Mouse (Mus musculus) limb, embryonic 15.5 days (tissue): Measurements from ENCODE around the gene Jph4. TPM values are rescaled to one million over a fixed set of nuclear protein-coding genes. Genes with fewer than 3 reads are reported as not detected.

Source experiments
- ATAC-seq: fragments of 200-750 bp; cut with Nextera tagmentation; 2 replicates; pipeline ENCODE4 v1.8.0; 2017; ENCODE audit warnings: low read depth, moderate TSS enrichment; ENCODE audit not compliant: insufficient number of reproducible peaks, low FRiP score, low TSS enrichment
- H3K27ac ChIP-seq: fragments of 300-500 bp; sonication (generic); 2 replicates; pipeline ENCODE4 v1.5.1; 2015; ENCODE audit warnings: moderate library complexity, mild to moderate bottlenecking, inconsistent platforms
- H3K27me3 ChIP-seq: fragments of 300-500 bp; sonication (generic); 2 replicates; pipeline ENCODE4 v1.6.1; 2015; ENCODE audit warnings: inconsistent platforms
- H3K36me3 ChIP-seq: fragments of 300-500 bp; sonication (generic); 2 replicates; pipeline ENCODE4 v1.6.1; 2015; ENCODE audit warnings: inconsistent platforms
- H3K4me1 ChIP-seq: fragments of 300-500 bp; sonication (generic); 2 replicates; pipeline ENCODE4 v1.6.1; 2015; ENCODE audit warnings: inconsistent platforms
- H3K4me2 ChIP-seq: fragments of 300-500 bp; sonication (generic); 2 replicates; pipeline ENCODE4 v1.6.1; 2015; ENCODE audit warnings: mild to moderate bottlenecking, inconsistent platforms
- H3K4me3 ChIP-seq: fragments of 300-500 bp; sonication (generic); 2 replicates; pipeline ENCODE4 v1.5.1; 2015; ENCODE audit warnings: mild to moderate bottlenecking, inconsistent platforms
- H3K9ac ChIP-seq: fragments of 300-500 bp; sonication (generic); 2 replicates; pipeline ENCODE4 v1.6.1; 2015; ENCODE audit warnings: inconsistent platforms
- H3K9me3 ChIP-seq: fragments of 300-500 bp; sonication (generic); 2 replicates; pipeline ENCODE4 v1.6.1; 2016; ENCODE audit warnings: inconsistent platforms
- WGBS: fragments of 180-500 bp; shearing (Covaris S2); methylation state at CpG from one replicate; pipeline ENCODE4 v1.1.7; 2015; 5-methylcytosine and 5-hydroxymethylcytosine counted together
- polyA plus RNA-seq: library from polyadenylated mRNA; unstranded; fragments of >200 nt; fragmentation: Nextera tagmentation; extraction: Ambion mirVana; gene quantifications from 2 replicates; pipeline ENCODE4 v1.2.1, GENCODE M21; 2015

The Jph4 gene
- polyA plus RNA-seq, 1 experiment from 2014 or later, result 2.1 TPM

- WGBS, result 90% methylated on average over 12 of the region's 12 CpGs
- no peak overlapping the region for H3K4me3 ChIP-seq
- ATAC-seq, result no peak
- peaks cover 16% of the 10 kb centered on the region for H3K36me3 ChIP-seq
- no peak overlapping the region for H3K9ac ChIP-seq
- no peak overlapping the region for H3K27ac ChIP-seq
- H3K4me2 ChIP-seq, result no peak overlapping the region
- H3K27me3 ChIP-seq, result 0 out of 2 replicates have a peak, but pooled peaks cover 4% of the 10 kb centered on the region
- no peaks in the 10 kb centered on the region for H3K9me3 ChIP-seq
- H3K4me1 ChIP-seq, result peaks cover 42% of the 10 kb centered on the region
Observed at GRCm38 (mm10) chr14:55074416-55074815, 42.3 kb downstream of the Jph4 start.

DNA sequence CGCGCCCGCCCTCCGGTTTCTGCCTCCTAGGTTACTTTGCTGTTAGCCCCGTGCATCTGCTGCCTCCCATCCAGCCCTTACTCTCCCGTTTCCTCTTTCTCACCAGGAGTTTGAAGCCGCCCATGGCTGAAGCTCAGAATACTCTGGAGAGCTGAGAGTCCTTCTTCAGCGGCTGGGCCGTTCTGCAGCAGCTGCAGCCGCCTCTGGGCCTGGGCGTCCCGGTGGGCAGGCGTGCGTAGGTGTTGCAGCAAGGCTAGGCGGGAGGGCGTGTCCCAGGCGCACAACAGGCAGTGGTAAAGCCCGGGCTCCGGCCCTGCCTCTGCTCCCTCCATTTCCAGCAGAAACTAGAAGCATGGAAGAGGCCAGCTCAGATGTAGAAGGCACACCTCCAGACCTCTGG lies 45.0 kb downstream of the Jph4 start:
- peak overlapping the region; percentile 16 for H3K4me3 ChIP-seq
- H3K27ac ChIP-seq, result 0 out of 2 replicates have a peak overlapping the region, but pooled peaks have one; percentile 43
- peaks cover 24% of the 10 kb centered on the region for H3K4me1 ChIP-seq
- peaks cover 26% of the 10 kb centered on the region for H3K36me3 ChIP-seq
- H3K4me2 ChIP-seq, result peak overlapping the region; percentile 34
- 12% methylated on average over 19 of the region's 19 CpGs for WGBS
- H3K9me3 ChIP-seq, result no peaks in the 10 kb centered on the region
- 0 out of 2 replicates have a peak, but pooled peaks cover 4% of the 10 kb centered on the region for H3K27me3 ChIP-seq
- no peak for ATAC-seq
- peak overlapping the region; percentile 17; the same call in 1 of the 2 replicates for H3K9ac ChIP-seq

DNA sequence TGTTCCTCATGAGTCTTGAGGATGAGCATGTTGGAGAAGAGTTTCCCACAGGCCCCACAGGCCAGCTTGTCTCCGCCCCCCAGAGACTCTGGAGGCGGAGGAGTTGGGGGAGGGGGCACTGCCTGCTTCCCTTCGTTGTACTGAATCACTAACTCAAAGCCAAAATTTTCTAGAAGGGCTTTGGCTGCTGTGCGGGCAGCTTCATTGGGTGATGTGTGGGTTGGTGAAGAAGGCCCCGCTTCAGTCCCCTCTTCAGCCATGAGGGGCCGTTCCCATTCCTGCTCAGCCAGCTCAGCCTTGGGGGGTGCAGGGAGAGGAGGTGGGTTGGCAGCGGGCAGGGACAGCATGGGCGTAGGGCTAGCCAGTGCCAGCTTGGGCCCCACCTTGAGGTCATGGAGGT lies 50.7 kb downstream of the Jph4 start:
- peaks cover 30% of the 10 kb centered on the region for H3K36me3 ChIP-seq
- WGBS, result 85% methylated on average over 8 of the region's 8 CpGs
- no peaks in the 10 kb centered on the region for H3K9me3 ChIP-seq
- no peak for ATAC-seq
- H3K27ac ChIP-seq, result no peak overlapping the region
- H3K4me1 ChIP-seq, result peaks cover 27% of the 10 kb centered on the region
- H3K9ac ChIP-seq, result no peak overlapping the region
- no peak overlapping the region for H3K4me3 ChIP-seq
- H3K27me3 ChIP-seq, result no peaks in the 10 kb centered on the region; the same call in 1 of the 2 replicates
- H3K4me2 ChIP-seq, result no peak overlapping the region

GRCm38 (mm10) chr14:55065391-55065790 lies 51.3 kb downstream of the Jph4 start:
- peaks cover 30% of the 10 kb centered on the region for H3K36me3 ChIP-seq
- H3K9ac ChIP-seq, result no peak overlapping the region
- H3K4me2 ChIP-seq, result no peak overlapping the region
- H3K9me3 ChIP-seq, result no peaks in the 10 kb centered on the region
- peaks cover 32% of the 10 kb centered on the region for H3K4me1 ChIP-seq
- H3K4me3 ChIP-seq, result no peak overlapping the region
- H3K27ac ChIP-seq, result no peak overlapping the region
- no peak for ATAC-seq
- 75% methylated on average over 13 of the region's 13 CpGs for WGBS
- no peaks in the 10 kb centered on the region; the same call in 1 of the 2 replicates for H3K27me3 ChIP-seq

DNA sequence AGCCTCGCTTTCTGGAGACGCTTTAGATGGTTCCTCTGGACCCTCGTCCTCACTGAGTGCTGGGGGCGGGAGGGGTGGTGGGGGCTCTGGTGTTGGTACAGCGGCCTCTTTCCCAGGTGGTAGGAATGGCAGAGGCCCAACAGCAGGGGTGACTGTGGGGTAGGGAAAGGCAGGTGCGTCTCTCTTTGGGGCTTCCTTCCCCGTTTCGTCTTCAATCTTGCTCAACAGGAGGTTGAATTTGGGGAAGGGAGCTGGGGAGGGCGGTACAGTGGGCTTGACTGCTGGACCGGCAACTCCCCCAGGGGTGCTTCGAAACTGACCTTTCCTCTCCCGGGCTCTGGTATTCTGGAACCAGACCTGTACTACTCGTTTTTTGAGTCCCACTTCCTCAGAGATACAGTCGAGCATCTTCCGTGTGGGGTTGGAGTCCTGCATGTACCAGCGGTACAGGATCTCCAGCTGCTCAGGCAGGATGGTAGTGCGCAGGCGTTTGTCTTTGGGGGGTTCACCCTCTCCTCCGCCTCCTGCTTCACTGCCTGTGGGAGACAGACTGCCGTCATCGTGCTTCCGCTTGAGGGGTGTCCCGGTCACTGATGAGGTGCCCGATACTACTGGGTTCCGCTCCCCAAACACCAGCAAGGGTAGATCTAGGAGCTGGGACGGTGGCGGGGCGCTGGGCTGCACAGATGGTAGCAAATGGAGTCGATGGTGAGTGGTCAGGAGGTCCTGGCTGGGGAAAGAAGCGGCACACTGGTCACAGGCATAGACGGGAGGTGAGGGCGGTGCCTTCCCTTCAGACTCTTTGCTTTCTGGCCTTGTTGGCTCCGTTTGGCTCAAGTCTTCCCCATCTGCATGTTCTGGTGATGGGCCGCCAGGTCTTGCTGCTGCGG lies 52.0 kb downstream of the Jph4 start:
- Histone ChIP-seq H3K4me1 (peaks cover 32% of the 10 kb centered on the region), H3K9ac (no peak overlapping the region), H3K27ac (no peak overlapping the region), H3K4me2 (no peak overlapping the region), H3K4me3 (no peak overlapping the region), H3K9me3 (no peaks in the 10 kb centered on the region), H3K36me3 (peaks cover 27% of the 10 kb centered on the region), H3K27me3 (no peaks in the 10 kb centered on the region; the same call in 1 of the 2 replicates)
- no peak for ATAC-seq
- WGBS, result 74% methylated on average over 35 of the region's 35 CpGs

DNA sequence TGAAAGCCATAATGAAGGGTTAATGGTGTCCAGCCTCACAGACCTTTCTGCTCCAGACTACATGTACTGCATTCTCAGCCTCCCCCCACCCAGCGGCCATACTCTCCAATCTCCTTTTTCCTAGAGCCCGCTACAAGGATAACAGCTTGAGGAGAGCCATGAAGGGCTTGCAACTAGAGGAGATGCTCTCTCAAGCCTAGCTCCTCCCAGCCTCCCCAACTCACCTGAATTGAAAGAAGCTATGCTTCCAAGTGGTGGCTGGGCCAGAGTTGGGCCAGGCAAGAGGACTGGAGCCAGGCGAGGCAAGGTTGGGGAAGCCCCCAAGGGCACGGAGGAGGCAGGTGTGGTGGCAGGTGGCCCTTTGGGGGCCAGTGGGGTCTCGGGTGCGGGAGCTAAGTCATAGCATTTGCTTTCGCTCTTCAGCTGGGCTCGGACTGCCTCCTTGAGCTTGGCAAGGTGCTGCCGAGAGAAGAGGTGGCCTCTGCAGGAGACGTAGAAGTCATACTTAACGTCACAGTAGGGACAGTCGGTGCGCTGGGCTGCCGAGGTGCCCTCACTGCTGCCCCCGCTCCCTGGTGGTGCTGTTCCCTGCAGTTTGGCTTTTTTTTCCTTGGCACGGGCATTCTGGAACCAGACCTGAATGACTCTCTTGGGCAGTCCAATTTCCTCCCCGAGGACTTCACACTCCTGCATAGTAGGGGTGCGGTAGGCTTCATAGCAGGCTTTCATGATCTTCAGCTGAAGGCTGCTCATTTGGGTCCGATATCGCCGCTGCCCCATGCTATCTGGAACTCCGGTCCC lies 53.0 kb downstream of the Jph4 start:
- Histone ChIP-seq H3K27me3 (no peaks in the 10 kb centered on the region; the same call in 1 of the 2 replicates), H3K36me3 (peaks cover 23% of the 10 kb centered on the region), H3K9ac (no peak overlapping the region), H3K27ac (no peak overlapping the region), H3K4me1 (peaks cover 32% of the 10 kb centered on the region), H3K4me3 (no peak overlapping the region), H3K4me2 (no peak overlapping the region), H3K9me3 (no peaks in the 10 kb centered on the region)
- 85% methylated on average over 22 of the region's 22 CpGs for WGBS
- ATAC-seq, result no peak

DNA sequence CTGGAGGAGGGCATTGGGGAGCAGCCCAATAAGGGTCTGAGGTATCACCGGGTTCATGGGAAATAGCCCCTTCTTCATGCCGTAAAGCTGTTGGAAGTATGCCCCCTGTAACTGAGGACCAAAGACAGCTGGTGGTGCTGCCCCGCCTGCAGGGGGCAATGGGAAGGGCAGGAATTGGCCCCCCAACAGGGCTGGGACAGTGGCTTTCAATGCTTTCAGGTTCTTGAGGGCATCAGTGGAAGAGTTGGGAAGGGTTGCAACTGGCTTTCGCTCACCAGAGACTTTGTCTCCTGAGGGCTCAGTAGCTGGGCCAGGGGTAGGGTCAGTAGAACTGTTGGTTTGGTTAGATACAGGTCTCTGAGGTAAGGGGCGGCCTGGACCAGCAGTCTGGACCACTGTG lies 53.6 kb downstream of the Jph4 start:
- Histone ChIP-seq H3K27ac (no peak overlapping the region), H3K9ac (no peak overlapping the region), H3K4me3 (no peak overlapping the region), H3K36me3 (peaks cover 20% of the 10 kb centered on the region), H3K9me3 (no peaks in the 10 kb centered on the region), H3K27me3 (no peaks in the 10 kb centered on the region; the same call in 1 of the 2 replicates), H3K4me2 (peak overlapping the region; percentile 37; the same call in 1 of the 2 replicates), H3K4me1 (peaks cover 32% of the 10 kb centered on the region)
- WGBS, result 78% methylated on average over 5 of the region's 5 CpGs
- ATAC-seq, result no peak

GRCm38 (mm10) chr14:55062626-55063025 lies 54.1 kb downstream of the Jph4 start:
- Histone ChIP-seq H3K36me3 (peaks cover 20% of the 10 kb centered on the region), H3K4me2 (peak overlapping the region; percentile 37), H3K27me3 (no peaks in the 10 kb centered on the region; the same call in 1 of the 2 replicates), H3K4me1 (peaks cover 32% of the 10 kb centered on the region), H3K9me3 (no peaks in the 10 kb centered on the region), H3K9ac (no peak overlapping the region), H3K4me3 (peak overlapping the region; percentile 20), H3K27ac (no peak overlapping the region)
- no peak for ATAC-seq
- 9% methylated on average over 17 of the region's 17 CpGs for WGBS

DNA sequence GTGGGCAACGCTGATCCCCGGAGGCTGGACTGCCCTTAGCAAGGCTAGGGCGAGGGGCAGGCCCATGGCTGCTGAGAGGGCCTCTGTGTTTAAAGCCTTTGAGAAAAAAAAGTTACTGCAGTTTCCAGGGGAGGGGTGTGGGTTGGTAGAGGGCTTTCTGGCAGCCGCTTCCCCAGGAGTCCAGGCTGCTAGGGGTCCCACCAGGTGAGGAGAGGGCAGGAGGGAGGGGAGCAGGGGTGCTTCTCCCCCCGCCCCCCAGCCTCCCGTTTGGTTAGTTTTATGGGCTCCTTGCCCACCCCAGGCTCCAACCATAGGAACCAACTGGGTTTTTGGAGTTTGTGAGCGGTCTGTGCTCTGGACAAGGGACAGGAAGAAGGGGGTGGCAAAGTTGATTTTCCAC lies 54.9 kb downstream of the Jph4 start:
- no peak overlapping the region for H3K4me2 ChIP-seq
- WGBS, result 34% methylated on average over 7 of the region's 7 CpGs
- 0 out of 2 replicates have a peak overlapping the region, but pooled peaks have one; percentile 8 for H3K27ac ChIP-seq
- H3K9me3 ChIP-seq, result no peaks in the 10 kb centered on the region
- H3K4me3 ChIP-seq, result no peak overlapping the region
- peaks cover 32% of the 10 kb centered on the region for H3K4me1 ChIP-seq
- no peak overlapping the region for H3K9ac ChIP-seq
- ATAC-seq, result no peak
- H3K36me3 ChIP-seq, result peaks cover 16% of the 10 kb centered on the region
- H3K27me3 ChIP-seq, result no peaks in the 10 kb centered on the region; the same call in 1 of the 2 replicates

DNA sequence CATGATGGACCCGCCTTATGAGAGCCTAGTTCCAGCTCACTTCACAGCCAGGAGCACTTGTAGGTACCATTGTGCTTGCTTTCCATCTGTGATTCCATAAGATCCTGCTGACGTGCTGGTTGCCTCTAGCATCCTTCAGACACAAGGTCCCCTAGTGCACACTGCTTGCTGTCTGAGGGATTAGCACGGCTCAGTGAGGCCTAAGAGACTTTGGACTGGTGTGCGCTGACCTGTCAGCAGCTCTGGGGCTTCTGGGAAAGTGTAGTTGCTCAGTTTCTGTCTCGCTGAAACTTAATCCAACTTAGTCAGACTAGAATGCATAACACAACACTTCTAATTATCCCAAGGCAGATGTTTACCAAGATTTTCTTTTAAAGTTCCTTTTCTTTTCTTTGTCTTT lies 56.8 kb downstream of the Jph4 start:
- Histone ChIP-seq H3K27ac (no peak overlapping the region), H3K4me1 (peaks cover 30% of the 10 kb centered on the region), H3K9me3 (no peaks in the 10 kb centered on the region), H3K9ac (no peak overlapping the region), H3K4me3 (no peak overlapping the region), H3K36me3 (peaks cover 5% of the 10 kb centered on the region; the same call in 1 of the 2 replicates), H3K4me2 (no peak overlapping the region), H3K27me3 (no peaks in the 10 kb centered on the region; the same call in 1 of the 2 replicates)
- 78% methylated on average over 5 of the region's 5 CpGs for WGBS
- ATAC-seq, result no peak

GRCm38 (mm10) chr14:55059009-55059408 lies 57.7 kb downstream of the Jph4 start:
- no peak overlapping the region for H3K4me2 ChIP-seq
- no peak overlapping the region for H3K9ac ChIP-seq
- H3K27ac ChIP-seq, result no peak overlapping the region
- 71% methylated on average over 1 of the region's 1 CpGs for WGBS
- H3K4me3 ChIP-seq, result no peak overlapping the region
- ATAC-seq, result no peak
- peaks cover 34% of the 10 kb centered on the region for H3K4me1 ChIP-seq
- peaks cover 2% of the 10 kb centered on the region; the same call in 1 of the 2 replicates for H3K36me3 ChIP-seq
- H3K9me3 ChIP-seq, result no peaks in the 10 kb centered on the region
- H3K27me3 ChIP-seq, result no peaks in the 10 kb centered on the region; the same call in 1 of the 2 replicates
